Mouse (Mus musculus) ES-Bruce4 (cell line): ENCODE data around the gene Ndufb4. TPM values are rescaled to one million over a fixed set of nuclear protein-coding genes. Genes with fewer than 3 reads are reported as not detected.
"Not testable (repeated sequence)": the region's sequence is repeated elsewhere in the genome, so short reads cannot be mapped to it uniquely, and the experiment has no call there.

ENCODE experiments used
- H3K27ac ChIP-seq: 2 replicates; pipeline ENCODE4 v1.5.1; 2012; ENCODE audit warnings: low read length, inconsistent platforms; ENCODE audit not compliant: insufficient read depth
- H3K27me3 ChIP-seq: 2 replicates; pipeline ENCODE4 v1.6.1; 2012; ENCODE audit warnings: mild to moderate bottlenecking, low read length, inconsistent platforms; ENCODE audit not compliant: control insufficient read depth, poor library complexity, insufficient read depth, severe bottlenecking
- H3K36me3 ChIP-seq: 2 replicates; pipeline ENCODE4 v1.6.1; 2012; ENCODE audit warnings: inconsistent platforms, mild to moderate bottlenecking, low read length, moderate library complexity; ENCODE audit not compliant: control insufficient read depth, poor library complexity, insufficient read depth, severe bottlenecking
- H3K4me1 ChIP-seq: one replicate; pipeline ENCODE4 v1.8.1; 2011; ENCODE audit warnings: low read length; ENCODE audit not compliant: control insufficient read depth, insufficient read depth
- H3K4me3 ChIP-seq: 2 replicates; pipeline ENCODE4 v1.5.1; 2011; ENCODE audit warnings: low read depth, mild to moderate bottlenecking, low read length
- H3K9ac ChIP-seq: 2 replicates; pipeline ENCODE4 v1.6.1; 2012; ENCODE audit warnings: low read depth, mild to moderate bottlenecking, inconsistent platforms; ENCODE audit not compliant: poor library complexity, severe bottlenecking
- H3K9me3 ChIP-seq: replicated peaks from 2 replicates; pipeline ENCODE4 v1.6.1; 2012; ENCODE audit warnings: mild to moderate bottlenecking, low read length, inconsistent platforms; ENCODE audit not compliant: control insufficient read depth, poor library complexity, insufficient read depth, severe bottlenecking
- CTCF ChIP-seq: IDR thresholded peaks from one replicate; pipeline ENCODE4 v1.8.1; 2011; ENCODE audit warnings: low read depth, low read length
- EP300 ChIP-seq: IDR thresholded peaks from 2 replicates; pipeline ENCODE4 v1.6.1; 2011; ENCODE audit warnings: low read depth, low read length; ENCODE audit not compliant: insufficient read depth
- POLR2A ChIP-seq: IDR thresholded peaks from one replicate; pipeline ENCODE4 v1.8.1; 2011; ENCODE audit warnings: low read length; ENCODE audit not compliant: insufficient read depth
- polyA plus RNA-seq: library from polyadenylated mRNA; stranded (reverse); fragments of >200 nt; gene quantifications from 2 replicates; pipeline ENCODE4 v1.2.4, GENCODE M21; 2011; ENCODE audit warnings: low read depth; ENCODE audit not compliant: missing spikeins, insufficient read depth, insufficient read length

Gene Ndufb4
- 79.1 and 93.9 TPM in 2 replicates for polyA plus RNA-seq

GRCm38 (mm10) chr16:37653731-37654657, at the start of gene Ndufb4:
TSS of gene Ndufb4 (minus strand) at chr16:37654453.
- Histone ChIP-seq H3K9me3 (no peaks in the 10 kb centered on the region), H3K27ac (peak within 1 kb of the TSS; percentile 74), H3K9ac (peak within 1 kb of the TSS; percentile 91)

GRCm38 (mm10) chr16:37703884-37704283, 49.6 kb upstream of the Ndufb4 start:
- Histone ChIP-seq H3K27me3 (no peaks in the 10 kb centered on the region), H3K36me3 (no peaks in the 10 kb centered on the region), H3K4me3 (no peak overlapping the region), H3K9me3 (no peaks in the 10 kb centered on the region), H3K9ac (no peak overlapping the region), H3K27ac (no peak overlapping the region), H3K4me1 (no peaks in the 10 kb centered on the region)
- TF ChIP-seq CTCF (no peak), EP300 (no peak), POLR2A (no peak)

More at GRCm38 (mm10) chr16:37653731-37654657, at the start of gene Ndufb4:
- peak within 1 kb of the TSS; percentile 98 for H3K4me3 ChIP-seq
- no peaks in the 10 kb centered on the region for H3K27me3 ChIP-seq
- H3K4me1 ChIP-seq, result no peaks in the 10 kb centered on the region
- TF ChIP-seq POLR2A, result peak; percentile 16
- TF ChIP-seq EP300, result peak; percentile 28; the same call in 1 of the 2 replicates
- no peak for TF ChIP-seq CTCF
- H3K36me3 ChIP-seq, result peaks cover 1% of the 10 kb centered on the region; the same call in 1 of the 2 replicates

GRCm38 (mm10) chr16:37700071-37700470, 45.8 kb upstream of the Ndufb4 start:
- not testable (repeated sequence) for H3K36me3 ChIP-seq, H3K9me3 ChIP-seq, H3K4me3 ChIP-seq, H3K27me3 ChIP-seq, H3K9ac ChIP-seq, H3K27ac ChIP-seq, H3K4me1 ChIP-seq

DNA sequence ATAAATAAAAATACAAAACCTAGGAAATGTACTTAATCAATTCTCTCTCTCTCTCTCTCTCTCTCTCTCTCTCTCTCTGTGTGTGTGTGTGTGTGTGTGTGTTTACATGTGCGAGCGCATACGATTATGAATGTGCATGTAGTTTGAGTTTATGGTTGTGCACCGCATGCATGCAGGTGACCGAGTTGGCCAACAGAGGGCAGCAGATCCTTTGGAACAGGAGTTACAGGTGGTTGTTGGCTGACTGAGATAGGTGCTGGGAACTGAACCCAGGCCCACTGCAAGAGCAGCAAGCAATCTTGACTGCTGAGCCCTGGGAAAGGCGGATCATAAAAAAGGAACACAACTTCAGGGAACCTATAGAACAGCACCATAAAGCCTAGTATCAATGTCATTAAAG, 44.5 kb upstream of the Ndufb4 start:
- Histone ChIP-seq H3K9ac (no peak overlapping the region), H3K4me1 (no peaks in the 10 kb centered on the region), H3K36me3 (no peaks in the 10 kb centered on the region), H3K4me3 (no peak overlapping the region), H3K9me3 (no peaks in the 10 kb centered on the region), H3K27ac (no peak overlapping the region), H3K27me3 (no peaks in the 10 kb centered on the region)
- TF ChIP-seq CTCF (peak; percentile 42), EP300 (no peak)

DNA sequence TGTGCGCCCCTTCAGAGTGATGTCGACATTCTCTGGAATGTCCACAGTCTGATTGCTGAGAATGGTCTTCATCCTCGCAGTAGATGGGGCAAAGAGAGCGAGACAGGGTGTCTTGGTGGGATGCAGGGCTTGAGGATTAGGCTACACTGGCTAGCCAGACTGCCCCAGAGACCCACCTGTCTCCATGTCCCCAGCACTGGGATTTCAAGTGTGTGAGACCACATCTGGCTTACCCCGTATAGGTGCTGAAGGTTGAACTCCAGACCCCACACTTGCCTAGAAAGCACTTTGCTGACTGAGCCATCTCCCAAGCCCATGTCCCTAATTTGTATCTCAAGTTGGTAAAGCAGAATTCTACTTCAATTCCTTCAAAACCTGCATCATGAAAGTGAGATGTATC, 43.0 kb upstream of the Ndufb4 start:
- H3K9me3 ChIP-seq, result no peaks in the 10 kb centered on the region
- H3K27me3 ChIP-seq, result no peaks in the 10 kb centered on the region
- no peaks in the 10 kb centered on the region for H3K36me3 ChIP-seq
- H3K4me3 ChIP-seq, result no peak overlapping the region
- no peak overlapping the region for H3K9ac ChIP-seq
- TF ChIP-seq EP300, result no peak
- TF ChIP-seq POLR2A, result no peak
- TF ChIP-seq CTCF, result no peak
- H3K4me1 ChIP-seq, result no peaks in the 10 kb centered on the region
- no peak overlapping the region for H3K27ac ChIP-seq

GRCm38 (mm10) chr16:37690932-37691730, 36.9 kb upstream of the Ndufb4 start:
- no peaks in the 10 kb centered on the region for H3K27me3 ChIP-seq
- H3K27ac ChIP-seq, result no peak overlapping the region
- no peak overlapping the region for H3K4me3 ChIP-seq
- H3K36me3 ChIP-seq, result no peaks in the 10 kb centered on the region
- no peaks in the 10 kb centered on the region for H3K9me3 ChIP-seq
- TF ChIP-seq POLR2A (no peak), CTCF (no peak), EP300 (no peak)
- peaks cover 4% of the 10 kb centered on the region for H3K4me1 ChIP-seq
- no peak overlapping the region for H3K9ac ChIP-seq
